ENCODE assay signal across 8 mouse cellular contexts in the genomic region with DNA sequence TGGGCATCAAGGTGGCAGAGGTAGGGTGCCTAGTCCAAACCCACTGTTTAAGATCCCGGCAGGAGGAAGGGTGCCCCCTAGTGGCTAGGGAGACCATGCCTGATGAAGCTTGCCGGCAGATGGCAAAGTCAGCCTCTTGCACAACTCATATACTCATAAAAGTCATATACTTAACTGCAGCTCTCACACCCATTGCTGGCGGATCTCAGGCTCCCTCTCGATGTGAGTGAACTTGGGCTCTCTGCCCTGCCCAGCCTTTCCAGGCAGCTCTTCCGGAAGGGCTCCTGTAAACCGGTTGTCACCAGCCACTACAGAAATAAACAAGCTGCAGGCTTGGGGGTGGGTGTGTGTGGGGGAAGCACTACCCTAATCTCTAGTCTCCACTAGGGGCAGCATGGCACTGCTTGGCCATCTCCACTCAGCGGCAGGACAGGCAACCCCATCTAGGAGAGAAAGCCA. TPM values are rescaled to one million over a fixed set of nuclear protein-coding genes. Genes with fewer than 3 reads are reported as not detected.
DNase-seq lines count a peak whose midpoint lies in the region; ATAC-seq and TF ChIP-seq lines count a peak whose summit lies in the region.

No protein-coding gene starts in this region.

- no peaks in the 10 kb centered on the region for H3K36me3 ChIP-seq in heart, embryonic 10.5 days
- H3K36me3 ChIP-seq in kidney, embryonic 15.5 days = no peaks in the 10 kb centered on the region
- no peaks in the 10 kb centered on the region for H3K36me3 ChIP-seq in liver, adult 2 months (ENCODE audit: control insufficient read depth, insufficient read depth, low read length)
- H3K36me3 ChIP-seq in myocyte (ENCODE audit: control insufficient read depth, insufficient read depth) = peaks cover 3% of the 10 kb centered on the region
- no peaks in the 10 kb centered on the region for H3K36me3 ChIP-seq in splenic B cell, adult 2 months (ENCODE audit: control insufficient read depth, insufficient read depth, low read length, poor library complexity, severe bottlenecking)

- peak; percentile 83 for TF ChIP-seq CTCF in bone marrow macrophage, adult 2 months (IDR thresholded peaks at IDR 0.05; ENCODE audit: low read depth, low read length)
- peak; percentile 90 for TF ChIP-seq CTCF in embryonic fibroblast, embryonic 13.5 days (IDR thresholded peaks at IDR 0.05; ENCODE audit: borderline replicate concordance, insufficient read depth, low read length)
- peak; percentile 99 for TF ChIP-seq CTCF in liver, adult 2 months (IDR thresholded peaks at IDR 0.05; ENCODE audit: low read depth, low read length)

- 2% methylated on average over 7 of the region's 7 CpGs for WGBS in heart, embryonic 10.5 days
- 2% methylated on average over 7 of the region's 7 CpGs for WGBS in kidney, embryonic 15.5 days
- 0% methylated on average over 7 of the region's 7 CpGs for WGBS in liver, adult 2 months

- no peak overlapping the region for H3ac ChIP-seq in myocyte (ENCODE audit: control insufficient read depth, insufficient read length)

- TF ChIP-seq POLR2A in bone marrow macrophage, adult 2 months (IDR thresholded peaks at IDR 0.05; ENCODE audit: borderline replicate concordance, low read depth, low read length) = no peak
- TF ChIP-seq POLR2A in embryonic fibroblast, embryonic 13.5 days (IDR thresholded peaks at IDR 0.05; ENCODE audit: low read depth, low read length) = no peak
- TF ChIP-seq POLR2A in liver, adult 2 months (IDR thresholded peaks at IDR 0.05; ENCODE audit: extremely low read depth, insufficient read depth, low read length) = no peak
- no peak for TF ChIP-seq POLR2A in myocyte (IDR thresholded peaks at IDR 0.05; ENCODE audit: insufficient read length, low read depth)

- H3K27ac ChIP-seq in bone marrow macrophage, adult 2 months (ENCODE audit: insufficient read depth, low read depth, low read length) = peak overlapping the region; percentile 49
- no peak overlapping the region for H3K27ac ChIP-seq in embryonic fibroblast, embryonic 13.5 days (ENCODE audit: insufficient read depth, low read length)
- peak overlapping the region; percentile 42 for H3K27ac ChIP-seq in heart, embryonic 10.5 days
- peak overlapping the region; percentile 85 for H3K27ac ChIP-seq in kidney, embryonic 15.5 days
- no peak overlapping the region for H3K27ac ChIP-seq in liver, adult 2 months (replicated peaks; ENCODE audit: insufficient read depth, low read depth, low read length)

- DNase-seq in A20 (ENCODE audit: low read depth, low spot score) = peak; percentile 94
- peak; percentile 94 for DNase-seq in heart, embryonic 10.5 days (ENCODE audit: low spot score)
- peak; percentile 77 for DNase-seq in liver, adult 2 months (ENCODE audit: extremely low read depth, low read depth, low spot score)
- DNase-seq in splenic B cell, adult 2 months (ENCODE audit: low read depth, low spot score) = peak; percentile 94

- peak overlapping the region; percentile 45 for H3K4me3 ChIP-seq in bone marrow macrophage, adult 2 months (ENCODE audit: insufficient read depth, low read length)
- no peak overlapping the region for H3K4me3 ChIP-seq in embryonic fibroblast, embryonic 13.5 days (ENCODE audit: insufficient read depth, low read length)
- peak overlapping the region; percentile 43 for H3K4me3 ChIP-seq in heart, embryonic 10.5 days
- peak overlapping the region; percentile 31 for H3K4me3 ChIP-seq in kidney, embryonic 15.5 days (replicated peaks)
- no peak overlapping the region; the same call in 1 of the 2 replicates for H3K4me3 ChIP-seq in liver, adult 2 months (ENCODE audit: insufficient read depth, low read depth, low read length)
- H3K4me3 ChIP-seq in myocyte = peak overlapping the region; percentile 6

- peak; percentile 24 for ATAC-seq in kidney, embryonic 15.5 days (replicated peaks; ENCODE audit: low FRiP score)

- H3K27me3 ChIP-seq in heart, embryonic 10.5 days (ENCODE audit: insufficient read depth, poor library complexity, severe bottlenecking) = peaks cover 43% of the 10 kb centered on the region
- no peaks in the 10 kb centered on the region for H3K27me3 ChIP-seq in kidney, embryonic 15.5 days
- H3K27me3 ChIP-seq in liver, adult 2 months (ENCODE audit: control insufficient read depth, insufficient read depth, low read length) = no peaks in the 10 kb centered on the region
- H3K27me3 ChIP-seq in myocyte (ENCODE audit: control insufficient read depth, insufficient read depth, insufficient read length) = peaks cover 37% of the 10 kb centered on the region
- H3K27me3 ChIP-seq in splenic B cell, adult 2 months (ENCODE audit: control insufficient read depth, insufficient read depth, low read length, poor library complexity, severe bottlenecking) = no peaks in the 10 kb centered on the region

- H3K4me2 ChIP-seq in kidney, embryonic 15.5 days = peak overlapping the region; percentile 55
- peak overlapping the region; percentile 75 for H3K4me2 ChIP-seq in myocyte (ENCODE audit: low read depth)

- 0 out of 2 replicates have a peak overlapping the region, but pooled peaks have one; percentile 21 for H3K9ac ChIP-seq in kidney, embryonic 15.5 days
- H3K9ac ChIP-seq in liver, adult 2 months (ENCODE audit: low read depth, low read length) = no peak overlapping the region

- H3K79me2 ChIP-seq in liver, adult 2 months (ENCODE audit: control insufficient read depth, insufficient read depth, low read length) = no peaks in the 10 kb centered on the region; the same call in 1 of the 2 replicates
- peaks cover 6% of the 10 kb centered on the region for H3K79me2 ChIP-seq in myocyte (ENCODE audit: control insufficient read depth, insufficient read depth)

- no peaks in the 10 kb centered on the region for H3K9me3 ChIP-seq in heart, embryonic 10.5 days
- H3K9me3 ChIP-seq in kidney, embryonic 15.5 days (replicated peaks) = no peaks in the 10 kb centered on the region

- peaks cover 9% of the 10 kb centered on the region for H3K4me1 ChIP-seq in bone marrow macrophage, adult 2 months (ENCODE audit: control insufficient read depth, insufficient read depth, low read length)
- H3K4me1 ChIP-seq in embryonic fibroblast, embryonic 13.5 days (ENCODE audit: control insufficient read depth, insufficient read depth, low read length) = peaks cover 3% of the 10 kb centered on the region; the same call in 1 of the 2 replicates
- H3K4me1 ChIP-seq in heart, embryonic 10.5 days = peaks cover 29% of the 10 kb centered on the region
- peaks cover 18% of the 10 kb centered on the region for H3K4me1 ChIP-seq in kidney, embryonic 15.5 days
- H3K4me1 ChIP-seq in liver, adult 2 months (ENCODE audit: control insufficient read depth, insufficient read depth, low read length) = no peaks in the 10 kb centered on the region

RNA-seq across cellular contexts. Expression of gene Tubb4b, which starts 4.0 kb away (rescaled TPM):
- 124 and 135 TPM in 2 replicates for polyA plus RNA-seq in bone marrow macrophage, adult 2 months (2012; ENCODE audit: insufficient read depth, insufficient read length, missing spikeins)
- polyA plus RNA-seq in embryonic fibroblast, embryonic 13.5 days (2011; ENCODE audit: insufficient read length, low read depth, missing spikeins) = 209 and 237 TPM in 2 replicates
- polyA plus RNA-seq in heart, embryonic 10.5 days (2016; fragmentation: Nextera tagmentation; extraction: Ambion mirVana) = 544 and 610 TPM in 2 replicates
- polyA plus RNA-seq in kidney, embryonic 15.5 days (2015; fragmentation: Nextera tagmentation; extraction: Ambion mirVana) = 555 and 581 TPM in 2 replicates
- 80.5 and 129 TPM in 2 replicates for total RNA-seq in liver, adult 2 months (2014; rRNA removed)
- polyA plus RNA-seq in liver, adult 2 months (2012; rRNA removed) = 253 and 254 TPM in 2 replicates
- 359 TPM for polyA plus RNA-seq in myocyte (2012; fragmentation: generic; extraction: Trizol)

RNA-seq across cellular contexts. Expression of gene Slc34a3, which starts 5.7 kb away (rescaled TPM):
- not detected in 2 replicates for polyA plus RNA-seq in bone marrow macrophage, adult 2 months (2012; ENCODE audit: insufficient read depth, insufficient read length, missing spikeins)
- not detected in 2 replicates for polyA plus RNA-seq in embryonic fibroblast, embryonic 13.5 days (2011; ENCODE audit: insufficient read length, low read depth, missing spikeins)
- polyA plus RNA-seq in heart, embryonic 10.5 days (2016; fragmentation: Nextera tagmentation; extraction: Ambion mirVana) = not detected in 2 replicates
- 0.78 and 0.99 TPM in 2 replicates for polyA plus RNA-seq in kidney, embryonic 15.5 days (2015; fragmentation: Nextera tagmentation; extraction: Ambion mirVana)
- not detected in 2 replicates for total RNA-seq in liver, adult 2 months (2014; rRNA removed)
- not detected in 2 replicates for polyA plus RNA-seq in liver, adult 2 months (2012; rRNA removed)
- polyA plus RNA-seq in myocyte (2012; fragmentation: generic; extraction: Trizol) = not detected

RNA-seq across cellular contexts. Expression of gene Rnf224, which starts 8.1 kb away (rescaled TPM):
- not detected in 2 replicates for polyA plus RNA-seq in bone marrow macrophage, adult 2 months (2012; ENCODE audit: insufficient read depth, insufficient read length, missing spikeins)
- not detected in 2 replicates for polyA plus RNA-seq in embryonic fibroblast, embryonic 13.5 days (2011; ENCODE audit: insufficient read length, low read depth, missing spikeins)
- 0.08 TPM in 1 of 2 replicates, not detected in the other for polyA plus RNA-seq in heart, embryonic 10.5 days (2016; fragmentation: Nextera tagmentation; extraction: Ambion mirVana)
- polyA plus RNA-seq in kidney, embryonic 15.5 days (2015; fragmentation: Nextera tagmentation; extraction: Ambion mirVana) = 0.31 and 0.41 TPM in 2 replicates
- not detected in 2 replicates for total RNA-seq in liver, adult 2 months (2014; rRNA removed)
- not detected in 2 replicates for polyA plus RNA-seq in liver, adult 2 months (2012; rRNA removed)
- polyA plus RNA-seq in myocyte (2012; fragmentation: generic; extraction: Trizol) = not detected

RNA-seq across cellular contexts. Expression of gene Fam166a, which starts 9.9 kb away (rescaled TPM):
- polyA plus RNA-seq in bone marrow macrophage, adult 2 months (2012; ENCODE audit: insufficient read depth, insufficient read length, missing spikeins) = not detected in 2 replicates
- polyA plus RNA-seq in embryonic fibroblast, embryonic 13.5 days (2011; ENCODE audit: insufficient read length, low read depth, missing spikeins) = not detected in 2 replicates
- 0.92 TPM in 1 of 2 replicates, not detected in the other for polyA plus RNA-seq in heart, embryonic 10.5 days (2016; fragmentation: Nextera tagmentation; extraction: Ambion mirVana)
- polyA plus RNA-seq in kidney, embryonic 15.5 days (2015; fragmentation: Nextera tagmentation; extraction: Ambion mirVana) = 1.4 and 1.9 TPM in 2 replicates
- not detected in 2 replicates for total RNA-seq in liver, adult 2 months (2014; rRNA removed)
- polyA plus RNA-seq in liver, adult 2 months (2012; rRNA removed) = 0.07 TPM in 1 of 2 replicates, not detected in the other
- polyA plus RNA-seq in myocyte (2012; fragmentation: generic; extraction: Trizol) = 0.48 TPM

RNA-seq across cellular contexts. Expression of gene Rnf208, which starts 13.6 kb away (rescaled TPM):
- 0.66 TPM in 1 of 2 replicates, not detected in the other for polyA plus RNA-seq in bone marrow macrophage, adult 2 months (2012; ENCODE audit: insufficient read depth, insufficient read length, missing spikeins)
- 0.42 TPM in 1 of 2 replicates, not detected in the other for polyA plus RNA-seq in embryonic fibroblast, embryonic 13.5 days (2011; ENCODE audit: insufficient read length, low read depth, missing spikeins)
- 6.4 and 9.1 TPM in 2 replicates for polyA plus RNA-seq in heart, embryonic 10.5 days (2016; fragmentation: Nextera tagmentation; extraction: Ambion mirVana)
- 20.7 and 21.8 TPM in 2 replicates for polyA plus RNA-seq in kidney, embryonic 15.5 days (2015; fragmentation: Nextera tagmentation; extraction: Ambion mirVana)
- total RNA-seq in liver, adult 2 months (2014; rRNA removed) = not detected in 2 replicates
- polyA plus RNA-seq in liver, adult 2 months (2012; rRNA removed) = 0.27 and 0.48 TPM in 2 replicates
- 0.59 TPM for polyA plus RNA-seq in myocyte (2012; fragmentation: generic; extraction: Trizol)

Comparison
In these comparisons a context has a peak if more than half of its experiments do, and no peak if none do; other contexts are left out.
1. H3K27ac ChIP-seq: peak in bone marrow macrophage, adult 2 months (single experiment), heart, embryonic 10.5 days (single experiment) and kidney, embryonic 15.5 days (single experiment); none in embryonic fibroblast, embryonic 13.5 days (single experiment) and liver, adult 2 months (single experiment).
2. H3K4me3 ChIP-seq: peak in bone marrow macrophage, adult 2 months (single experiment), heart, embryonic 10.5 days (single experiment), kidney, embryonic 15.5 days (single experiment) and myocyte (single experiment); none in embryonic fibroblast, embryonic 13.5 days (single experiment) and liver, adult 2 months (single experiment).
3. Peak in every context shown above with its lines, with median percentiles within 50 percentile points of each other: DNase-seq and CTCF ChIP-seq.